Mouse (Mus musculus): ENCODE measurements around the gene Osbpl9. TPM values are rescaled to one million over a fixed set of nuclear protein-coding genes. Genes with fewer than 3 reads are reported as not detected.

The Osbpl9 gene
- polyA plus RNA-seq, 1 experiment from 2014 or later, result 45.0 TPM

GRCm38 (mm10) chr4:109054003-109054402, 148.1 kb downstream of the Osbpl9 start:
- H3K4me3 ChIP-seq (ENCODE audit: low read depth, low read length), result no peak overlapping the region
- no peaks in the 10 kb centered on the region for H3K9me3 ChIP-seq (ENCODE audit: control insufficient read depth, low read length)
- no peak for ATAC-seq (ENCODE audit: low FRiP score, low TSS enrichment)
- TF ChIP-seq CTCF (IDR thresholded peaks at IDR 0.05; ENCODE audit: low read depth), result no peak
- no peak for TF ChIP-seq EP300 (optimal IDR thresholded peaks at IDR 0.05)
- H3K27me3 ChIP-seq (ENCODE audit: control insufficient read depth, insufficient read depth, low read length), result no peaks in the 10 kb centered on the region
- no peak for DNase-seq (ENCODE audit: low spot score)
- H3K4me1 ChIP-seq (replicated peaks; ENCODE audit: control insufficient read depth, insufficient read depth), result no peaks in the 10 kb centered on the region
- H3K9ac ChIP-seq (ENCODE audit: low read length), result no peak overlapping the region
- H3K36me3 ChIP-seq (ENCODE audit: control insufficient read depth, insufficient read depth, low read length), result peaks cover 39% of the 10 kb centered on the region
- no peak overlapping the region for H3K4me2 ChIP-seq (replicated peaks; ENCODE audit: low read depth)
- no peak overlapping the region for H3K27ac ChIP-seq (replicated peaks)
- 89% methylated on average over 9 of the region's 9 CpGs for WGBS

DNA sequence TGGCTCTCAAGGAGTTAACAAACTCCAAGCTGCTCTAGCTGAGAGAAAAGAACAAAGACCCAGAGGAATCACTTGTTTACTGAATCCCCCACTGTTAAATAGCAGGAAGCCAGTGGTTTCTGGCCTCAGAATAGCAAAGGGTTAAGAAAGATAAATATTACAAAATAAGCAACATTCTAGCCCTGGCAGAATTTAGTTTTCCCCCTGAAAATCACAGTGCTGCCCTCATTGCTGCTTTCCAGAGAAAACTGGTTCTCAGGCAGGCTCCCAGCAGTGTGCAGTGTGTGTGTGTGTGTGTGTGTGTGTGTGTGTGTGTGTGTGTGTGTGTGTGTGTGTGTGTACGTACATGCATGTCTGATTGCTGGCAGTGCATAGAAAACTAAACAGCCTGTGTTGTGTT, 149.8 kb downstream of the Osbpl9 start:
- no peak overlapping the region for H3K4me3 ChIP-seq (ENCODE audit: low read depth, low read length)
- H3K4me1 ChIP-seq (replicated peaks; ENCODE audit: control insufficient read depth, insufficient read depth), result no peaks in the 10 kb centered on the region
- DNase-seq (ENCODE audit: low spot score) (no peak), ATAC-seq (ENCODE audit: low FRiP score, low TSS enrichment) (no peak)
- H3K9me3 ChIP-seq (ENCODE audit: control insufficient read depth, low read length), result no peaks in the 10 kb centered on the region
- peaks cover 29% of the 10 kb centered on the region for H3K36me3 ChIP-seq (ENCODE audit: control insufficient read depth, insufficient read depth, low read length)
- TF ChIP-seq EP300 (optimal IDR thresholded peaks at IDR 0.05) (no peak), CTCF (IDR thresholded peaks at IDR 0.05; ENCODE audit: low read depth) (no peak)
- no peak overlapping the region for H3K9ac ChIP-seq (ENCODE audit: low read length)
- 40% methylated on average over 1 of the region's 1 CpGs for WGBS
- H3K27me3 ChIP-seq (ENCODE audit: control insufficient read depth, insufficient read depth, low read length), result no peaks in the 10 kb centered on the region
- H3K4me2 ChIP-seq (replicated peaks; ENCODE audit: low read depth), result no peak overlapping the region
- no peak overlapping the region for H3K27ac ChIP-seq (replicated peaks)

- ATAC-seq (ENCODE audit: low FRiP score, low TSS enrichment) (no peak), DNase-seq (ENCODE audit: low spot score) (no peak)
- peaks cover 20% of the 10 kb centered on the region for H3K36me3 ChIP-seq (ENCODE audit: control insufficient read depth, insufficient read depth, low read length)
- H3K27ac ChIP-seq (replicated peaks), result no peak overlapping the region
- no peak overlapping the region for H3K9ac ChIP-seq (ENCODE audit: low read length)
- no peaks in the 10 kb centered on the region for H3K27me3 ChIP-seq (ENCODE audit: control insufficient read depth, insufficient read depth, low read length)
- no peaks in the 10 kb centered on the region for H3K4me1 ChIP-seq (replicated peaks; ENCODE audit: control insufficient read depth, insufficient read depth)
- TF ChIP-seq EP300 (optimal IDR thresholded peaks at IDR 0.05) (no peak), CTCF (IDR thresholded peaks at IDR 0.05; ENCODE audit: low read depth) (no peak)
- WGBS, result 55% methylated on average over 4 of the region's 4 CpGs
- no peak overlapping the region for H3K4me2 ChIP-seq (replicated peaks; ENCODE audit: low read depth)
- H3K9me3 ChIP-seq (ENCODE audit: control insufficient read depth, low read length), result no peaks in the 10 kb centered on the region
- H3K4me3 ChIP-seq (ENCODE audit: low read depth, low read length), result no peak overlapping the region
Observed at GRCm38 (mm10) chr4:109048258-109048657, 153.8 kb downstream of the Osbpl9 start.

DNA sequence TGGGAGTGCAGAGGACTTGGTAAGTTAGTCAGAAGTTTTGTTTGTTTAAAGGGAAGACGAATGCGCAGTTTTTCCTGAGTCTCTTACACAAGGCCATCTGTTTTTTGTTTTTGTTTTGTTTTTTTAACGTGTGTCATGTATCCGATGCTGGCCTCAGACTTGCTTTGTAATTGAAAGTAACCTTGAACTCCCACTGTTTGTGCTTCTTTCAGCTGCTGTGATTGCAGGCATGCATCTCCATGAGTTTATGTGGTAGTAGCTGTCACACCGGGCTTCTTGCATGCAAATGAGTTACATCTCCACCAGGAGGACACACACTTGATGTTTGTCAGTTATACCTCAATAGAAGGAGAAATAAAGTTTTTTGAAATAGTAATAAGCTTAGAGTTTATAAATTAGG, 158.3 kb downstream of the Osbpl9 start:
- no peak overlapping the region for H3K9ac ChIP-seq (ENCODE audit: low read length)
- DNase-seq (ENCODE audit: low spot score) (no peak), ATAC-seq (ENCODE audit: low FRiP score, low TSS enrichment) (no peak)
- 68% methylated on average over 5 of the region's 5 CpGs for WGBS
- H3K27me3 ChIP-seq (ENCODE audit: control insufficient read depth, insufficient read depth, low read length), result no peaks in the 10 kb centered on the region
- TF ChIP-seq EP300 (optimal IDR thresholded peaks at IDR 0.05), result no peak
- peak; percentile 9; the same call in 1 of the 2 replicates for TF ChIP-seq CTCF (IDR thresholded peaks at IDR 0.05; ENCODE audit: low read depth)
- H3K4me3 ChIP-seq (ENCODE audit: low read depth, low read length), result no peak overlapping the region
- H3K4me2 ChIP-seq (replicated peaks; ENCODE audit: low read depth), result no peak overlapping the region
- no peaks in the 10 kb centered on the region for H3K9me3 ChIP-seq (ENCODE audit: control insufficient read depth, low read length)
- H3K36me3 ChIP-seq (ENCODE audit: control insufficient read depth, insufficient read depth, low read length), result peaks cover 30% of the 10 kb centered on the region
- H3K27ac ChIP-seq (replicated peaks), result no peak overlapping the region
- no peaks in the 10 kb centered on the region for H3K4me1 ChIP-seq (replicated peaks; ENCODE audit: control insufficient read depth, insufficient read depth)

DNA sequence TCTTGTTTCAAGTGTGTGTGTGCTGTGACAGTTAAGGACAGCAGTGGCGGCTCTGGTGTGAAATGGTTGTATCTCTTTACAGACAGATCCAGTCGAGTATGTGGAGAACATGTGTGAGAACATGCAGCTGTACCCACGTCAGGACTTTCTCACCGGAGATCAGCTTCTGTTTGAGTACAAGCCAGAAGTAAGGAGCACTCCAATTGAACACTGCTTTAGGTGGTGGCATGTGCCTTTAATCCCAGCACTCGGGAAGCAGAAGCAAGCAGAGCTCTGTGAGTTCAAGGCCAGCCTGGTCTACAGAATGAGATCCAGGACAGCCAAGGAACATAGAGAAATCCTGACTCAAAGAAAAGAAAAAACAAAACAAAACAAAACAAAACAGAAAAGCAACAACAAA, 158.8 kb downstream of the Osbpl9 start:
- DNase-seq (ENCODE audit: low spot score) (no peak), ATAC-seq (ENCODE audit: low FRiP score, low TSS enrichment) (no peak)
- Histone ChIP-seq H3K27ac (replicated peaks) (no peak overlapping the region), H3K9me3 (ENCODE audit: control insufficient read depth, low read length) (no peaks in the 10 kb centered on the region), H3K4me1 (replicated peaks; ENCODE audit: control insufficient read depth, insufficient read depth) (no peaks in the 10 kb centered on the region), H3K9ac (ENCODE audit: low read length) (no peak overlapping the region), H3K27me3 (ENCODE audit: control insufficient read depth, insufficient read depth, low read length) (no peaks in the 10 kb centered on the region), H3K36me3 (ENCODE audit: control insufficient read depth, insufficient read depth, low read length) (peaks cover 30% of the 10 kb centered on the region), H3K4me2 (replicated peaks; ENCODE audit: low read depth) (no peak overlapping the region), H3K4me3 (ENCODE audit: low read depth, low read length) (no peak overlapping the region)
- WGBS, result 65% methylated on average over 5 of the region's 5 CpGs
- TF ChIP-seq CTCF (IDR thresholded peaks at IDR 0.05; ENCODE audit: low read depth), result no peak

DNA sequence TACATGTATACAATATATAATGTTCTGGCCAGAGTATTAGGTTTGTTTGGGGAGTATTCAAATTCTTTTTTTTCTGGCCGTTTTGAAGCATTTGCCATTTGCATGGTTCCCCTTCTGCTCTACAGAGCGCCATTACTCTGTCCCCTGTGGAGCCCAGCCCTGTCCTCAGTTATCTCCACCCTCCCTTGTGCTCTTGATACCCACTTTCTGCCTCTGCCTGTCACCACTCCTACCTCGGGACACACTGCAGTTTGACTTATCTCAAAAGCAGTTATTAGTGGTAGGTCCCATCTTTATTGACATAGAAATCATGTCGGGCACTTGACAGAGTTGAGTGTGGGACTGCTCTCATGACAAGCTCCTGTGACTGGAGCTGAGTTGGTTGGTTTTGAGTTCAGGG, 159.3 kb downstream of the Osbpl9 start:
- Histone ChIP-seq H3K9ac (ENCODE audit: low read length) (no peak overlapping the region), H3K27ac (replicated peaks) (no peak overlapping the region), H3K27me3 (ENCODE audit: control insufficient read depth, insufficient read depth, low read length) (no peaks in the 10 kb centered on the region), H3K9me3 (ENCODE audit: control insufficient read depth, low read length) (no peaks in the 10 kb centered on the region), H3K4me3 (ENCODE audit: low read depth, low read length) (no peak overlapping the region), H3K4me1 (replicated peaks; ENCODE audit: control insufficient read depth, insufficient read depth) (no peaks in the 10 kb centered on the region), H3K4me2 (replicated peaks; ENCODE audit: low read depth) (no peak overlapping the region), H3K36me3 (ENCODE audit: control insufficient read depth, insufficient read depth, low read length) (peaks cover 29% of the 10 kb centered on the region)
- ATAC-seq (ENCODE audit: low FRiP score, low TSS enrichment) (no peak), DNase-seq (ENCODE audit: low spot score) (no peak)
- TF ChIP-seq EP300 (optimal IDR thresholded peaks at IDR 0.05) (no peak), CTCF (IDR thresholded peaks at IDR 0.05; ENCODE audit: low read depth) (no peak)
- WGBS, result 85% methylated on average over 4 of the region's 4 CpGs

Measured in stomach, postnatal 0 days (tissue).